8 mouse cellular contexts compared by ENCODE assay signal in the genomic region with DNA sequence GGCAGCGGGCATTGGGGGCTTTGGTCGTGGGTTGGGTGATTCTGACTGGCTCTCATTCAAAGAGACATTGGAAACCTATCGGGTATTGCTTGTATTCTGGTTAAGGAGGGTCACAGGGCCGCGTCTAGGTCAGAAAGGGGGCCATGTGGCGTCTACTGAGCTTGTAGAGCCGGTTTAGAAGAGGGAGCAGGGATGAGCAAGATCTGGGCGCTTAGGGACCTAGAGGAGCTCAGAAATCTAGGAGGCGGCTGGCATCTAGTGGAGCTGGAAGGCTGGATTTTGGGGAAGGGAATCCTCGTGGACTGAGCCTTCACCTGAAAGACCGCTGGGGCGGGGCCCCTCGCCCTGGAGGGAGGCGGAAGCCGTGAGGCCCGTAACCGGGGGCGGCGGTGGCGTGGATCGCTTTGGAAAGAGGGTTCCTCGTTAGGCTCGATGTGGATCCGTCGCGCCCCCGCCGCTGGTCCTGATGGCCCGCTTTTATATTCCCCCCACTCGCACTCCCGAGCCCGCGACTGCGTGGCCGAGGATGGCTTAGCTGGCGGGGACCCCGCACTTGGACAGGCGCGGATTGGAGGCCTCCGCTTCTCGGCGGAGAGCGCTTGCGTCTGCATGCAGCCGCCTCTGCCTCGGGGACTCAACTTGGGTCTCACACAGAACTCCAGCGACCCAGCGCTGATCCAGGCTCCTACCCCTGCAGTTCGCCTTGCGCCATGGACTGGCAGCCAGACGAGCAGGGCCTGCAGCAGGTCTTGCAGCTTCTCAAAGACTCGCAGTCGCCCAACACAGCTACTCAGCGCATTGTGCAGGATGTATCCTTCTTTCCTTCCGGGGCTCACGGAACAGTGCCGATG. TPM values are rescaled to one million over a fixed set of nuclear protein-coding genes. Genes with fewer than 3 reads are reported as not detected.
DNase-seq lines count a peak whose midpoint lies in the region; ATAC-seq and TF ChIP-seq lines count a peak whose summit lies in the region.

No protein-coding gene starts in this region.

- no peaks in the 10 kb centered on the region for H3K9me3 ChIP-seq in heart, embryonic 11.5 days (replicated peaks; ENCODE audit: control insufficient read depth, low read length)
- H3K9me3 ChIP-seq in kidney, embryonic 14.5 days (ENCODE audit: control insufficient read depth, low read length): no peaks in the 10 kb centered on the region
- no peaks in the 10 kb centered on the region for H3K9me3 ChIP-seq in liver, embryonic 13.5 days (replicated peaks)
- no peaks in the 10 kb centered on the region for H3K9me3 ChIP-seq in stomach, embryonic 16.5 days (replicated peaks; ENCODE audit: control insufficient read depth, low read length)

- under 1% methylated on average over 57 of the region's 57 CpGs for WGBS in heart, embryonic 11.5 days (ENCODE audit: insufficient replicate concordance)
- under 1% methylated on average over 52 of the region's 57 CpGs for WGBS in kidney, embryonic 14.5 days
- WGBS in liver, embryonic 13.5 days (ENCODE audit: insufficient replicate concordance): under 1% methylated on average over 57 of the region's 57 CpGs
- under 1% methylated on average over 57 of the region's 57 CpGs for WGBS in stomach, embryonic 16.5 days

- in situ Hi-C loops in Patski (cut with MboI; ENCODE audit: low pct_unique_long_range_greater_than_20kb): no loop called here

- peak overlapping the region; percentile 94 for H3K9ac ChIP-seq in heart, embryonic 11.5 days (ENCODE audit: low read depth, low read length)
- peak overlapping the region; percentile 84 for H3K9ac ChIP-seq in kidney, embryonic 14.5 days (ENCODE audit: low read depth, low read length)
- H3K9ac ChIP-seq in liver, embryonic 13.5 days: peak overlapping the region; percentile 93
- peak overlapping the region; percentile 93 for H3K9ac ChIP-seq in stomach, embryonic 16.5 days (ENCODE audit: low read length)

- no peak for TF ChIP-seq CTCF in Patski (IDR thresholded peaks at IDR 0.05)

- CTCF ChIA-PET in Patski (lab: Charles Lee): interaction anchor here (1.0 to 2.6 kb wide), 5 partner anchors 12 to 63 kb away, joined by 3 to 10 read pairs (median 8); partner anchors contain the start of genes Asna1, Dhps and Trir

- DNase-seq in 3134 (ENCODE audit: extremely low read depth, insufficient read length, low spot score) (peak; percentile 75), Patski (ENCODE audit: low read depth, low spot score) (no peak)
- DNase-seq in embryo, embryonic 11 days: peak; percentile 69
- DNase-seq in liver, embryonic 13.5 days: peak; percentile 62
- DNase-seq in naive thymus-derived CD4-positive, alpha-beta T cell, adult 2 months (ENCODE audit: low read depth): peak; percentile 57

- H3K27ac ChIP-seq in heart, embryonic 11.5 days (ENCODE audit: low read depth, low read length): peak overlapping the region; percentile 99
- H3K27ac ChIP-seq in kidney, embryonic 14.5 days (ENCODE audit: low read depth, low read length): peak overlapping the region; percentile 96
- peak overlapping the region; percentile 97 for H3K27ac ChIP-seq in liver, embryonic 13.5 days
- H3K27ac ChIP-seq in stomach, embryonic 16.5 days (ENCODE audit: low read length): peak overlapping the region; percentile 100

- H3K4me2 ChIP-seq in heart, embryonic 11.5 days: peak overlapping the region; percentile 97
- peak overlapping the region; percentile 86 for H3K4me2 ChIP-seq in kidney, embryonic 14.5 days (replicated peaks; ENCODE audit: low read depth, low read length)
- H3K4me2 ChIP-seq in liver, embryonic 13.5 days: peak overlapping the region; percentile 93
- peak overlapping the region; percentile 68 for H3K4me2 ChIP-seq in stomach, embryonic 16.5 days (ENCODE audit: low read depth, low read length)

- peaks cover 16% of the 10 kb centered on the region for H3K36me3 ChIP-seq in heart, embryonic 11.5 days (ENCODE audit: control insufficient read depth, insufficient read depth, low read length)
- H3K36me3 ChIP-seq in kidney, embryonic 14.5 days (ENCODE audit: control insufficient read depth, insufficient read depth, low read length): peaks cover 35% of the 10 kb centered on the region
- peaks cover 45% of the 10 kb centered on the region for H3K36me3 ChIP-seq in liver, embryonic 13.5 days
- peaks cover 10% of the 10 kb centered on the region; the same call in 1 of the 2 replicates for H3K36me3 ChIP-seq in stomach, embryonic 16.5 days (ENCODE audit: control insufficient read depth, insufficient read depth, low read length)

- ATAC-seq in Patski: peak; percentile 13
- ATAC-seq in heart, embryonic 11.5 days (replicated peaks; ENCODE audit: insufficient number of reproducible peaks, low FRiP score, low TSS enrichment): no peak
- 0 out of 2 replicates have a peak, but pooled peaks have one; percentile 2 for ATAC-seq in kidney, embryonic 14.5 days (ENCODE audit: low FRiP score, low TSS enrichment)
- ATAC-seq in liver, embryonic 13.5 days (ENCODE audit: low read depth): peak; percentile 40
- ATAC-seq in stomach, embryonic 16.5 days (ENCODE audit: insufficient read depth, low FRiP score): peak; percentile 21

- no peaks in the 10 kb centered on the region for H3K27me3 ChIP-seq in Patski
- no peaks in the 10 kb centered on the region for H3K27me3 ChIP-seq in heart, embryonic 11.5 days (ENCODE audit: control insufficient read depth, insufficient read depth, low read length)
- H3K27me3 ChIP-seq in kidney, embryonic 14.5 days (ENCODE audit: control insufficient read depth, insufficient read depth, low read length): no peaks in the 10 kb centered on the region
- H3K27me3 ChIP-seq in liver, embryonic 13.5 days: no peaks in the 10 kb centered on the region
- no peaks in the 10 kb centered on the region for H3K27me3 ChIP-seq in stomach, embryonic 16.5 days (ENCODE audit: control insufficient read depth, insufficient read depth, low read length)

- peak overlapping the region; percentile 94 for H3K4me3 ChIP-seq in heart, embryonic 11.5 days (ENCODE audit: low read depth, low read length)
- peak overlapping the region; percentile 89 for H3K4me3 ChIP-seq in kidney, embryonic 14.5 days (ENCODE audit: low read length)
- H3K4me3 ChIP-seq in liver, embryonic 13.5 days (replicated peaks): peak overlapping the region; percentile 86
- H3K4me3 ChIP-seq in stomach, embryonic 16.5 days (replicated peaks; ENCODE audit: low read length): peak overlapping the region; percentile 82

- peaks cover 22% of the 10 kb centered on the region for H3K4me1 ChIP-seq in heart, embryonic 11.5 days (ENCODE audit: control insufficient read depth, insufficient read depth, low read length)
- H3K4me1 ChIP-seq in kidney, embryonic 14.5 days (ENCODE audit: control insufficient read depth, insufficient read depth, low read length): peaks cover 13% of the 10 kb centered on the region; the same call in 1 of the 2 replicates
- peaks cover 67% of the 10 kb centered on the region for H3K4me1 ChIP-seq in liver, embryonic 13.5 days (replicated peaks)
- peaks cover 18% of the 10 kb centered on the region for H3K4me1 ChIP-seq in stomach, embryonic 16.5 days (ENCODE audit: control insufficient read depth, insufficient read depth, low read length)

- POLR2A ChIA-PET in Patski (lab: Charles Lee): interaction anchor here (1.1 to 4.1 kb wide), 9 partner anchors 8 to 58 kb away, joined by 3 to 22 read pairs (median 4); partner anchors contain the start of genes Fbxw9, Gm5741, Man2b1 and Trir

RNA-seq across cellular contexts. Expression of gene Tnpo2, which starts 1.2 kb away (rescaled TPM):
- polyA plus RNA-seq in Patski (2021): 83.7 TPM
- 15.7 and 16.2 TPM in 2 replicates for polyA plus RNA-seq in heart, embryonic 11.5 days (2014; fragmentation: Nextera tagmentation; extraction: Ambion mirVana)
- polyA plus RNA-seq in kidney, embryonic 14.5 days (2014; fragmentation: Nextera tagmentation; extraction: Ambion mirVana): 15.6 and 19.7 TPM in 2 replicates
- 24.0 and 28.2 TPM in 2 replicates for polyA plus RNA-seq in liver, embryonic 13.5 days (2015; fragmentation: Nextera tagmentation; extraction: Ambion mirVana)
- polyA plus RNA-seq in stomach, embryonic 16.5 days (2015; fragmentation: Nextera tagmentation; extraction: Ambion mirVana): 28.6 and 31.0 TPM in 2 replicates

RNA-seq across cellular contexts. Expression of gene Trir, which starts 11.3 kb away (rescaled TPM):
- polyA plus RNA-seq in Patski (2021): 152 TPM
- polyA plus RNA-seq in heart, embryonic 11.5 days (2014; fragmentation: Nextera tagmentation; extraction: Ambion mirVana): 99.7 and 101 TPM in 2 replicates
- polyA plus RNA-seq in kidney, embryonic 14.5 days (2014; fragmentation: Nextera tagmentation; extraction: Ambion mirVana): 163 and 211 TPM in 2 replicates
- polyA plus RNA-seq in liver, embryonic 13.5 days (2015; fragmentation: Nextera tagmentation; extraction: Ambion mirVana): 83.1 and 91.4 TPM in 2 replicates
- polyA plus RNA-seq in stomach, embryonic 16.5 days (2015; fragmentation: Nextera tagmentation; extraction: Ambion mirVana): 63.4 and 64.0 TPM in 2 replicates

RNA-seq across cellular contexts. Expression of gene Asna1, which starts 12.8 kb away (rescaled TPM):
- polyA plus RNA-seq in Patski (2021): 159 TPM
- polyA plus RNA-seq in heart, embryonic 11.5 days (2014; fragmentation: Nextera tagmentation; extraction: Ambion mirVana): 108 and 118 TPM in 2 replicates
- 109 and 180 TPM in 2 replicates for polyA plus RNA-seq in kidney, embryonic 14.5 days (2014; fragmentation: Nextera tagmentation; extraction: Ambion mirVana)
- polyA plus RNA-seq in liver, embryonic 13.5 days (2015; fragmentation: Nextera tagmentation; extraction: Ambion mirVana): 80.1 and 81.5 TPM in 2 replicates
- polyA plus RNA-seq in stomach, embryonic 16.5 days (2015; fragmentation: Nextera tagmentation; extraction: Ambion mirVana): 108 and 110 TPM in 2 replicates

RNA-seq across cellular contexts. Expression of gene Fbxw9, which starts 21.9 kb away (rescaled TPM):
- polyA plus RNA-seq in Patski (2021): 32.7 TPM
- 15.9 and 17.8 TPM in 2 replicates for polyA plus RNA-seq in heart, embryonic 11.5 days (2014; fragmentation: Nextera tagmentation; extraction: Ambion mirVana)
- polyA plus RNA-seq in kidney, embryonic 14.5 days (2014; fragmentation: Nextera tagmentation; extraction: Ambion mirVana): 24.4 and 29.6 TPM in 2 replicates
- polyA plus RNA-seq in liver, embryonic 13.5 days (2015; fragmentation: Nextera tagmentation; extraction: Ambion mirVana): 8.7 and 9.0 TPM in 2 replicates
- polyA plus RNA-seq in stomach, embryonic 16.5 days (2015; fragmentation: Nextera tagmentation; extraction: Ambion mirVana): 28.1 and 29.9 TPM in 2 replicates

RNA-seq across cellular contexts. Expression of gene Best2, which starts 23.6 kb away (rescaled TPM):
- 0.05 TPM for polyA plus RNA-seq in Patski (2021)
- polyA plus RNA-seq in heart, embryonic 11.5 days (2014; fragmentation: Nextera tagmentation; extraction: Ambion mirVana): not detected in 2 replicates
- polyA plus RNA-seq in kidney, embryonic 14.5 days (2014; fragmentation: Nextera tagmentation; extraction: Ambion mirVana): not detected in 2 replicates
- polyA plus RNA-seq in liver, embryonic 13.5 days (2015; fragmentation: Nextera tagmentation; extraction: Ambion mirVana): not detected in 2 replicates
- 0.30 and 0.42 TPM in 2 replicates for polyA plus RNA-seq in stomach, embryonic 16.5 days (2015; fragmentation: Nextera tagmentation; extraction: Ambion mirVana)
